Mouse (Mus musculus): ENCODE measurements around the gene Lurap1. TPM values are rescaled to one million over a fixed set of nuclear protein-coding genes. Genes with fewer than 3 reads are reported as not detected.

Gene Lurap1
- polyA plus RNA-seq, 1 experiment from 2014 or later, result 2.6 TPM

DNA sequence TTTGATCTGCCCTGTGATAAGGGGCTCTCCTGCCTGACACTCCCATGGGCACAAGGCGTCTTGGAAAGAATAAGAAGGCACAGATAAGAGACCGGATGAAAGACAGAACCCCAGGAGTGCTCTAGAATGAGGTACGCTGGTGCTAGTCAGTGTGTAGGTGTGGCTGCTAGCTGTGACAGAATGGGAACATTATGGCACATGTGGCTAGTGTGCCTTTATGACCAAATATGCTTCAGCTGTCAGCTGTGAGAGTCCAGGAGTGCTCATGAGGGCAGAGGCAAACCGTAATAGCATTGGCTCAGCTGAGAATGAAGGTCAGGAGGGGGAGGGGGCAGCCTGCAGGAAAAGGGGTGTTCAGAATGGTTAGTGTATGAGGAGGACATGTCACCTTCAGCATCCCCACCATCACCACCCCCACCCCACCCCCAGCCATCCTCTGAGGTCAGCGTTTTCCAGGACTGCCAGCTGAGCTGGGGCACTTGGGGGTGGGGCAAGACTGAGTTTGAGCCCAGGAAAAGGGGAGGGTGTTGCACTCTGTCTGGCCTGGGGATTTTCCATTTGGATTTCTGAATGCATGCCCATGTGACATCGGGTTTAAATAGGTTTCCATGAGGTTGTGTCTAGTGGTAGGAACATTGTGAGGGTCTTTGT lies 23.5 kb upstream of the Lurap1 start:
- H3K27me3 ChIP-seq, result no peaks in the 10 kb centered on the region
- no peaks in the 10 kb centered on the region for H3K9me3 ChIP-seq
- no peak overlapping the region for H3K27ac ChIP-seq
- no peak overlapping the region for H3K4me2 ChIP-seq
- H3K9ac ChIP-seq (replicated peaks), result peak overlapping the region; percentile 27
- H3K4me1 ChIP-seq (replicated peaks), result peaks cover 29% of the 10 kb centered on the region
- no peaks in the 10 kb centered on the region for H3K36me3 ChIP-seq
- no peak overlapping the region for H3K4me3 ChIP-seq (replicated peaks)
- 0 out of 2 replicates have a peak, but pooled peaks have one; percentile 34 for ATAC-seq (ENCODE audit: insufficient number of reproducible peaks, insufficient read depth, low FRiP score, low TSS enrichment, low read depth)
- 40% methylated on average over 6 of the region's 6 CpGs for WGBS

GRCm38 (mm10) chr4:116173752-116174151 lies 22.6 kb upstream of the Lurap1 start:
- WGBS, result 89% methylated on average over 4 of the region's 4 CpGs
- Histone ChIP-seq H3K4me1 (replicated peaks) (peaks cover 29% of the 10 kb centered on the region), H3K36me3 (no peaks in the 10 kb centered on the region), H3K9me3 (no peaks in the 10 kb centered on the region), H3K4me2 (no peak overlapping the region), H3K27ac (no peak overlapping the region), H3K27me3 (no peaks in the 10 kb centered on the region), H3K9ac (replicated peaks) (no peak overlapping the region), H3K4me3 (replicated peaks) (no peak overlapping the region)
- no peak for ATAC-seq (ENCODE audit: insufficient number of reproducible peaks, insufficient read depth, low FRiP score, low TSS enrichment, low read depth)

DNA sequence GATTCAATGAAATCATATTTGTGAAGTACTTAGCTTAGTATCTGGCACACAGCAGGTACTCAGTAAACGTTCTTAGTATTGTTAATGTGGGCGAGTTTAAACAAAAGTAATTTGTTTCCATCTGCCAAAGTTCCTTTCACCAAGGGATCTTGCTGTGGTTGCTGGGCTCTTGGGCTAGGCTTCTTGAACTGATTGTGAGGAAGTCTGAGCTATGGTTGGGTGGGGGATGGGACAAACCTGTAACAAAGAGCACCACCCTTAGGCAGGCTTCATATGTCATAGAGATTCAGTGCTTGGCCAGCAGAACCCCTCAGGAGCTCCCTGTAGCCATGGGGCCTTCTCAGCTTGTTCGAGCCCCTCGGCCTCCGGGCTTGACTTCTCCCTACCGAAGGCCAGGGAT lies 21.9 kb upstream of the Lurap1 start, which contains the start of the genes 1700042G07Rik and Gm49337:
TSS of gene 1700042G07Rik (plus strand) at position 301 of the 400 bp plus-strand sequence.
TSS of gene Gm49337 (plus strand) at position 313 of the 400 bp plus-strand sequence.
- Histone ChIP-seq H3K36me3 (no peaks in the 10 kb centered on the region), H3K27me3 (no peaks in the 10 kb centered on the region), H3K9ac (replicated peaks) (no peak within 1 kb of the TSS), H3K9me3 (no peaks in the 10 kb centered on the region), H3K4me2 (no peak within 1 kb of the TSS), H3K4me1 (replicated peaks) (peaks cover 29% of the 10 kb centered on the region), H3K4me3 (replicated peaks) (no peak within 1 kb of the TSS), H3K27ac (no peak within 1 kb of the TSS)
- WGBS, result 87% methylated on average over 6 of the region's 6 CpGs
- ATAC-seq (ENCODE audit: insufficient number of reproducible peaks, insufficient read depth, low FRiP score, low TSS enrichment, low read depth), result no peak

- Histone ChIP-seq H3K9ac (replicated peaks) (no peak overlapping the region), H3K9me3 (no peaks in the 10 kb centered on the region), H3K36me3 (no peaks in the 10 kb centered on the region), H3K27me3 (no peaks in the 10 kb centered on the region), H3K4me3 (replicated peaks) (no peak overlapping the region), H3K4me1 (replicated peaks) (peaks cover 19% of the 10 kb centered on the region), H3K4me2 (no peak overlapping the region), H3K27ac (no peak overlapping the region)
- ATAC-seq (ENCODE audit: insufficient number of reproducible peaks, insufficient read depth, low FRiP score, low TSS enrichment, low read depth), result 0 out of 2 replicates have a peak, but pooled peaks have one; percentile 3
- WGBS, result 68% methylated on average over 3 of the region's 3 CpGs
Measured at GRCm38 (mm10) chr4:116169353-116169672, 18.2 kb upstream of the Lurap1 start.

DNA sequence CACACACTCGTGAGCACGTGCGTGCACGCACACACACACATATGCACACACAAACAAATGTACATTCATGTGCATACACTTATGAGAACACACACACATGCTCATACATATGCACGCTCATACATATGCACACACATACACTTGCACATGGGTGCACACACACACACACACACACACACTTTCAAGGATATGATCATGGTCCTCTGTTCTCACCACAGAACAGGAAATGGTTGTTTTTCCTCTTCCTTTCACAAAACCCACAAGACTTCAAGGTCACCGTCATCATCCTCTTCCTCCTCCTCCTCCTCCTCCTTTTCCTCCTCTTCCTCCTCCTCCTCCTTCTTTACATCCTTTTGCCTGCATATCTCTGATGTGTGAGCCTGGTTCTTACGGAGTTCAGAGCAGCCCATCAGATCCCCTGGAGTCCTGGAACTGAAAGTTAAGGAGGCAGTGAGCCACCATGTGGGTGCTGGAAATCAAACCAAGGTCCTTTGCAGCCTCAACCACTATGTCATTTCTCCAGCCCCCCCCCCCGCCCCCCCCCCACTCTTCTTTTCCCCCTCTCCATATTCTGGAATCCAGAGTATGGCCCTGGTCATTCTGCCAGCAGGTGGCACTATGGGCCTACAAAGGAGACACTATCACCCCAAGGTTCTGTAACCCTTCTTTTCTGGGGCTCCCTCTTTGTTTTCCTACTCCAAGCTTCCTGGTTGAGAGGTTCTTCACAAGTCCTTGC lies 17.6 kb upstream of the Lurap1 start:
- 83% methylated on average over 7 of the region's 8 CpGs for WGBS
- H3K36me3 ChIP-seq, result no peaks in the 10 kb centered on the region
- no peaks in the 10 kb centered on the region for H3K27me3 ChIP-seq
- no peak overlapping the region for H3K4me3 ChIP-seq (replicated peaks)
- H3K27ac ChIP-seq, result no peak overlapping the region
- no peak overlapping the region for H3K4me2 ChIP-seq
- peaks cover 18% of the 10 kb centered on the region for H3K4me1 ChIP-seq (replicated peaks)
- no peak overlapping the region for H3K9ac ChIP-seq (replicated peaks)
- H3K9me3 ChIP-seq, result no peaks in the 10 kb centered on the region
- peak; percentile 41; the same call in 1 of the 2 replicates for ATAC-seq (ENCODE audit: insufficient number of reproducible peaks, insufficient read depth, low FRiP score, low TSS enrichment, low read depth)

- Histone ChIP-seq H3K9ac (replicated peaks) (no peak within 1 kb of the TSS), H3K36me3 (no peaks in the 10 kb centered on the region), H3K27ac (no peak within 1 kb of the TSS), H3K9me3 (no peaks in the 10 kb centered on the region), H3K4me3 (replicated peaks) (no peak within 1 kb of the TSS), H3K4me1 (replicated peaks) (peaks cover 18% of the 10 kb centered on the region), H3K4me2 (no peak within 1 kb of the TSS), H3K27me3 (no peaks in the 10 kb centered on the region)
- WGBS, result 18% methylated on average over 7 of the region's 7 CpGs
- no peak for ATAC-seq (ENCODE audit: insufficient number of reproducible peaks, insufficient read depth, low FRiP score, low TSS enrichment, low read depth)
Measured at GRCm38 (mm10) chr4:116167404-116167803, 16.3 kb upstream of the Lurap1 start, which contains the start of gene Tspan1. Gene Tspan1 (minus strand): TSS chr4:116167601.

- Histone ChIP-seq H3K9ac (replicated peaks) (no peak overlapping the region), H3K27ac (0 out of 2 replicates have a peak overlapping the region, but pooled peaks have one; percentile 70), H3K4me2 (no peak overlapping the region), H3K9me3 (no peaks in the 10 kb centered on the region), H3K4me3 (replicated peaks) (no peak overlapping the region), H3K4me1 (replicated peaks) (peaks cover 18% of the 10 kb centered on the region), H3K27me3 (no peaks in the 10 kb centered on the region), H3K36me3 (peaks cover 6% of the 10 kb centered on the region; the same call in 1 of the 2 replicates)
- no peak for ATAC-seq (ENCODE audit: insufficient number of reproducible peaks, insufficient read depth, low FRiP score, low TSS enrichment, low read depth)
- WGBS, result 53% methylated on average over 8 of the region's 8 CpGs
Measured at GRCm38 (mm10) chr4:116165708-116166407, 14.7 kb upstream of the Lurap1 start.

GRCm38 (mm10) chr4:116164759-116165554 lies 13.8 kb upstream of the Lurap1 start:
- Histone ChIP-seq H3K4me1 (replicated peaks) (peaks cover 18% of the 10 kb centered on the region), H3K27ac (peak overlapping the region; percentile 70), H3K4me3 (replicated peaks) (no peak overlapping the region), H3K4me2 (no peak overlapping the region), H3K27me3 (no peaks in the 10 kb centered on the region), H3K9me3 (no peaks in the 10 kb centered on the region), H3K36me3 (peaks cover 15% of the 10 kb centered on the region), H3K9ac (replicated peaks) (no peak overlapping the region)
- no peak for ATAC-seq (ENCODE audit: insufficient number of reproducible peaks, insufficient read depth, low FRiP score, low TSS enrichment, low read depth)
- WGBS, result 83% methylated on average over 2 of the region's 2 CpGs

- 89% methylated on average over 4 of the region's 4 CpGs for WGBS
- Histone ChIP-seq H3K4me3 (replicated peaks) (no peak overlapping the region), H3K27me3 (no peaks in the 10 kb centered on the region), H3K4me2 (no peak overlapping the region), H3K36me3 (peaks cover 43% of the 10 kb centered on the region), H3K4me1 (replicated peaks) (peaks cover 18% of the 10 kb centered on the region), H3K9ac (replicated peaks) (no peak overlapping the region), H3K27ac (no peak overlapping the region), H3K9me3 (no peaks in the 10 kb centered on the region)
- no peak for ATAC-seq (ENCODE audit: insufficient number of reproducible peaks, insufficient read depth, low FRiP score, low TSS enrichment, low read depth)
Measured at GRCm38 (mm10) chr4:116162142-116162541, 11.0 kb upstream of the Lurap1 start.

DNA sequence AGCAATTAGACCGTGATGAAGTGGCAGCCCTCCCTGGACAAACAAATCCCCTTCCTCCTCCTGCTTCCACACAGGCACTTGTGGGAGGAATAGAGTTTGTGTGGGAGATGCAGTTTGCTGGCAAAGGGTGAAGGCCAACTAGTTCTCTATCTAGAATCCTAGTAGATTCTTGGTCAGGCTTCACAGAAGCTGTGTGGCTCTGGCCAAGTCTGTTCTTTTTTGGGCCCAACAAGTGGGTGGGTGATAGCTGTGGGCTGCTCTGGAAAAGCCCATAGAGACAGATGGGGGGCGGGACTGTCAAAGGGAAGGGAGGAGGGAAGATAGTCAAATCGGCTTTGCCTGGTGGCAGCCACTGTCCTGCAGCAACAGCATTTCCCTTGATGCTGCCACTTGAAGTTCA lies 9.6 kb upstream of the Lurap1 start:
- no peak overlapping the region for H3K9ac ChIP-seq (replicated peaks)
- H3K36me3 ChIP-seq, result peaks cover 56% of the 10 kb centered on the region
- H3K27me3 ChIP-seq, result no peaks in the 10 kb centered on the region
- ATAC-seq (ENCODE audit: insufficient number of reproducible peaks, insufficient read depth, low FRiP score, low TSS enrichment, low read depth), result no peak
- 81% methylated on average over 3 of the region's 3 CpGs for WGBS
- no peak overlapping the region for H3K4me3 ChIP-seq (replicated peaks)
- peaks cover 12% of the 10 kb centered on the region for H3K4me1 ChIP-seq (replicated peaks)
- H3K27ac ChIP-seq, result no peak overlapping the region
- H3K4me2 ChIP-seq, result no peak overlapping the region
- H3K9me3 ChIP-seq, result no peaks in the 10 kb centered on the region
